Mouse (Mus musculus) embryonic fibroblast, embryonic 13.5 days (primary cell): ENCODE results near the gene Gpatch8.

Experiments
- CTCF ChIP-seq: IDR thresholded peaks from 2 replicates; pipeline ENCODE4 v1.5.1; 2011; ENCODE audit warnings: mild to moderate bottlenecking, control low read depth, low read length, moderate library complexity, borderline replicate concordance; ENCODE audit not compliant: insufficient read depth
- POLR2A ChIP-seq: IDR thresholded peaks from 2 replicates; pipeline ENCODE4 v1.6.1; 2011; ENCODE audit warnings: low read depth, mild to moderate bottlenecking, control low read depth, low read length, moderate library complexity

- TF ChIP-seq CTCF = no peak
- TF ChIP-seq POLR2A = no peak
These were observed 61.1 kb downstream of the Gpatch8 start for GRCm38 (mm10) chr11:102495114-102495513.
